Mouse (Mus musculus): ENCODE measurements around the gene Cpeb4. TPM values are rescaled to one million over a fixed set of nuclear protein-coding genes. Genes with fewer than 3 reads are reported as not detected.

Cpeb4 gene
- polyA plus RNA-seq, 1 experiment from 2014 or later = 37.6 TPM

GRCm38 (mm10) chr11:31888229-31888628, 16.2 kb downstream of the Cpeb4 start:
- H3K4me2 ChIP-seq (replicated peaks) = no peak overlapping the region
- ATAC-seq (ENCODE audit: low FRiP score) (no peak), DNase-seq (ENCODE audit: low spot score) (no peak)
- H3K36me3 ChIP-seq (replicated peaks; ENCODE audit: control insufficient read depth, insufficient read depth) = peaks cover 20% of the 10 kb centered on the region
- H3K4me1 ChIP-seq (replicated peaks; ENCODE audit: control insufficient read depth, insufficient read depth, low read length) = no peaks in the 10 kb centered on the region; the same call in none of the 2 replicates
- no peak overlapping the region for H3K9ac ChIP-seq
- no peaks in the 10 kb centered on the region for H3K27me3 ChIP-seq (ENCODE audit: control insufficient read depth, insufficient read depth, low read length)
- no peaks in the 10 kb centered on the region for H3K9me3 ChIP-seq (ENCODE audit: control insufficient read depth, low read length)
- WGBS = 90% methylated on average over 1 of the region's 1 CpGs
- no peak overlapping the region for H3K27ac ChIP-seq
- no peak overlapping the region for H3K4me3 ChIP-seq (replicated peaks; ENCODE audit: low read length)

GRCm38 (mm10) chr11:31892152-31892551, 20.1 kb downstream of the Cpeb4 start:
- no peak overlapping the region for H3K27ac ChIP-seq
- no peak overlapping the region for H3K4me3 ChIP-seq (replicated peaks; ENCODE audit: low read length)
- H3K4me1 ChIP-seq (replicated peaks; ENCODE audit: control insufficient read depth, insufficient read depth, low read length) = no peaks in the 10 kb centered on the region
- H3K36me3 ChIP-seq (replicated peaks; ENCODE audit: control insufficient read depth, insufficient read depth) = peaks cover 20% of the 10 kb centered on the region
- no peaks in the 10 kb centered on the region for H3K9me3 ChIP-seq (ENCODE audit: control insufficient read depth, low read length)
- DNase-seq (ENCODE audit: low spot score) (no peak), ATAC-seq (ENCODE audit: low FRiP score) (no peak)
- 78% methylated on average over 3 of the region's 3 CpGs for WGBS
- H3K9ac ChIP-seq = no peak overlapping the region
- H3K4me2 ChIP-seq (replicated peaks) = no peak overlapping the region
- H3K27me3 ChIP-seq (ENCODE audit: control insufficient read depth, insufficient read depth, low read length) = no peaks in the 10 kb centered on the region

GRCm38 (mm10) chr11:31893639-31894038, 21.6 kb downstream of the Cpeb4 start:
- Histone ChIP-seq H3K4me2 (replicated peaks) (no peak overlapping the region), H3K9me3 (ENCODE audit: control insufficient read depth, low read length) (no peaks in the 10 kb centered on the region), H3K36me3 (replicated peaks; ENCODE audit: control insufficient read depth, insufficient read depth) (peaks cover 20% of the 10 kb centered on the region), H3K27me3 (ENCODE audit: control insufficient read depth, insufficient read depth, low read length) (no peaks in the 10 kb centered on the region), H3K4me3 (replicated peaks; ENCODE audit: low read length) (no peak overlapping the region), H3K4me1 (replicated peaks; ENCODE audit: control insufficient read depth, insufficient read depth, low read length) (no peaks in the 10 kb centered on the region), H3K27ac (no peak overlapping the region), H3K9ac (no peak overlapping the region)
- WGBS = 73% methylated on average over 2 of the region's 2 CpGs
- DNase-seq (ENCODE audit: low spot score) = no peak
- ATAC-seq (ENCODE audit: low FRiP score) = no peak

- peaks cover 13% of the 10 kb centered on the region for H3K36me3 ChIP-seq (replicated peaks; ENCODE audit: control insufficient read depth, insufficient read depth)
- DNase-seq (ENCODE audit: low spot score) (no peak), ATAC-seq (ENCODE audit: low FRiP score) (no peak)
- H3K9me3 ChIP-seq (ENCODE audit: control insufficient read depth, low read length) = no peaks in the 10 kb centered on the region
- H3K27me3 ChIP-seq (ENCODE audit: control insufficient read depth, insufficient read depth, low read length) = no peaks in the 10 kb centered on the region
- H3K4me1 ChIP-seq (replicated peaks; ENCODE audit: control insufficient read depth, insufficient read depth, low read length) = no peaks in the 10 kb centered on the region
- H3K4me2 ChIP-seq (replicated peaks) = no peak overlapping the region
- WGBS = 82% methylated on average over 4 of the region's 4 CpGs
- no peak overlapping the region for H3K9ac ChIP-seq
- no peak overlapping the region for H3K27ac ChIP-seq
- H3K4me3 ChIP-seq (replicated peaks; ENCODE audit: low read length) = no peak overlapping the region
Observed at GRCm38 (mm10) chr11:31896065-31896792, 24.2 kb downstream of the Cpeb4 start.

- Histone ChIP-seq H3K9me3 (ENCODE audit: control insufficient read depth, low read length) (no peaks in the 10 kb centered on the region), H3K36me3 (replicated peaks; ENCODE audit: control insufficient read depth, insufficient read depth) (peaks cover 9% of the 10 kb centered on the region; the same call in 1 of the 2 replicates), H3K27ac (no peak overlapping the region), H3K4me2 (replicated peaks) (no peak overlapping the region), H3K9ac (no peak overlapping the region), H3K4me3 (replicated peaks; ENCODE audit: low read length) (no peak overlapping the region), H3K27me3 (ENCODE audit: control insufficient read depth, insufficient read depth, low read length) (no peaks in the 10 kb centered on the region), H3K4me1 (replicated peaks; ENCODE audit: control insufficient read depth, insufficient read depth, low read length) (no peaks in the 10 kb centered on the region)
- ATAC-seq (ENCODE audit: low FRiP score) (no peak), DNase-seq (ENCODE audit: low spot score) (no peak)
- WGBS = 93% methylated on average over 3 of the region's 3 CpGs
Observed at GRCm38 (mm10) chr11:31896905-31897304, 24.9 kb downstream of the Cpeb4 start.

GRCm38 (mm10) chr11:31899166-31899565, 27.2 kb downstream of the Cpeb4 start:
- Histone ChIP-seq H3K9me3 (ENCODE audit: control insufficient read depth, low read length) (no peaks in the 10 kb centered on the region), H3K4me2 (replicated peaks) (no peak overlapping the region), H3K27me3 (ENCODE audit: control insufficient read depth, insufficient read depth, low read length) (no peaks in the 10 kb centered on the region), H3K36me3 (replicated peaks; ENCODE audit: control insufficient read depth, insufficient read depth) (0 out of 2 replicates have a peak, but pooled peaks cover 4% of the 10 kb centered on the region), H3K4me3 (replicated peaks; ENCODE audit: low read length) (no peak overlapping the region), H3K9ac (no peak overlapping the region), H3K27ac (no peak overlapping the region), H3K4me1 (replicated peaks; ENCODE audit: control insufficient read depth, insufficient read depth, low read length) (no peaks in the 10 kb centered on the region)
- no peak for ATAC-seq (ENCODE audit: low FRiP score)
- no peak for DNase-seq (ENCODE audit: low spot score)

- Histone ChIP-seq H3K27me3 (ENCODE audit: control insufficient read depth, insufficient read depth, low read length) (no peaks in the 10 kb centered on the region), H3K27ac (no peak overlapping the region)
Observed at GRCm38 (mm10) chr11:31900736-31901135, 28.7 kb downstream of the Cpeb4 start.

GRCm38 (mm10) chr11:31902251-31903001, 30.4 kb downstream of the Cpeb4 start:
- Histone ChIP-seq H3K4me1 (replicated peaks; ENCODE audit: control insufficient read depth, insufficient read depth, low read length) (no peaks in the 10 kb centered on the region), H3K27ac (no peak overlapping the region)
- 83% methylated on average over 1 of the region's 1 CpGs for WGBS

More at GRCm38 (mm10) chr11:31900736-31901135, 28.7 kb downstream of the Cpeb4 start:
- Histone ChIP-seq H3K36me3 (replicated peaks; ENCODE audit: control insufficient read depth, insufficient read depth) (0 out of 2 replicates have a peak, but pooled peaks cover 4% of the 10 kb centered on the region), H3K9me3 (ENCODE audit: control insufficient read depth, low read length) (no peaks in the 10 kb centered on the region), H3K4me3 (replicated peaks; ENCODE audit: low read length) (no peak overlapping the region), H3K9ac (no peak overlapping the region), H3K4me2 (replicated peaks) (no peak overlapping the region), H3K4me1 (replicated peaks; ENCODE audit: control insufficient read depth, insufficient read depth, low read length) (no peaks in the 10 kb centered on the region)
- WGBS = 24% methylated on average over 1 of the region's 1 CpGs
- no peak for ATAC-seq (ENCODE audit: low FRiP score)
- DNase-seq (ENCODE audit: low spot score) = no peak

GRCm38 (mm10) chr11:31906499-31906898, 34.5 kb downstream of the Cpeb4 start:
- H3K4me1 ChIP-seq (replicated peaks; ENCODE audit: control insufficient read depth, insufficient read depth, low read length) = no peaks in the 10 kb centered on the region
- H3K27me3 ChIP-seq (ENCODE audit: control insufficient read depth, insufficient read depth, low read length) = no peaks in the 10 kb centered on the region
- no peak overlapping the region for H3K9ac ChIP-seq
- DNase-seq (ENCODE audit: low spot score) (no peak), ATAC-seq (ENCODE audit: low FRiP score) (no peak)
- H3K4me3 ChIP-seq (replicated peaks; ENCODE audit: low read length) = no peak overlapping the region
- H3K9me3 ChIP-seq (ENCODE audit: control insufficient read depth, low read length) = no peaks in the 10 kb centered on the region
- H3K4me2 ChIP-seq (replicated peaks) = no peak overlapping the region
- H3K27ac ChIP-seq = no peak overlapping the region
- H3K36me3 ChIP-seq (replicated peaks; ENCODE audit: control insufficient read depth, insufficient read depth) = no peaks in the 10 kb centered on the region

More at GRCm38 (mm10) chr11:31902251-31903001, 30.4 kb downstream of the Cpeb4 start:
- no peak overlapping the region for H3K4me2 ChIP-seq (replicated peaks)
- no peaks in the 10 kb centered on the region for H3K9me3 ChIP-seq (ENCODE audit: control insufficient read depth, low read length)
- H3K4me3 ChIP-seq (replicated peaks; ENCODE audit: low read length) = no peak overlapping the region
- no peaks in the 10 kb centered on the region for H3K27me3 ChIP-seq (ENCODE audit: control insufficient read depth, insufficient read depth, low read length)
- no peak overlapping the region for H3K9ac ChIP-seq
- ATAC-seq (ENCODE audit: low FRiP score) = no peak
- no peak for DNase-seq (ENCODE audit: low spot score)
- H3K36me3 ChIP-seq (replicated peaks; ENCODE audit: control insufficient read depth, insufficient read depth) = 0 out of 2 replicates have a peak, but pooled peaks cover 4% of the 10 kb centered on the region

Measured in hindbrain, embryonic 14.5 days (tissue).